In the genomic region with DNA sequence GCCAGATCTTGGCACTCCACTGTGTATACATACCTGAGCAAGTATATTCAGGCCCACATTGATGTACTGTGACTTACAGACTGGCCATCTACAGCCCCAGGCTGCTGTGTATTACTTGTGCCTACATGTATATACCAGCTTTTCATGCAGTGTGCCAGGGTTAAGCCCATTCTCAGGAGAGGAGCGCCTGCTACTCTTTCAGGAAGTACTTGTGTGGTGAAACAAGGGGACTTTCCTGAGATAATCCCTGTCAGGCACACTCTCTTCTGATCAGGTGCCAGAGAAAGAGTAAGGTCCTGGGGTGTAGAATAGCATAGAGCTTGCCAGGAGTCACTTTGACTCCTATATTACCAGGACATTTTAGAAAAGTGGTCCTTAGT, we compare ENCODE assay signal across 8 mouse cellular contexts. TPM values are rescaled to one million over a fixed set of nuclear protein-coding genes. Genes with fewer than 3 reads are reported as not detected.
DNase-seq lines count a peak whose midpoint lies in the region; ATAC-seq and TF ChIP-seq lines count a peak whose summit lies in the region.

No protein-coding gene starts in this region.

- H3K4me2 ChIP-seq in lung, embryonic 15.5 days = peak overlapping the region; percentile 74
- H3K4me2 ChIP-seq in forebrain, embryonic 13.5 days = peak overlapping the region; percentile 85
- H3K4me2 ChIP-seq in limb, embryonic 14.5 days (replicated peaks; ENCODE audit: low read depth, low read length, severe bottlenecking) = peak overlapping the region; percentile 90

- H3K9ac ChIP-seq in lung, embryonic 15.5 days = no peak overlapping the region
- no peak overlapping the region for H3K9ac ChIP-seq in forebrain, embryonic 13.5 days
- no peak overlapping the region for H3K9ac ChIP-seq in limb, embryonic 14.5 days (ENCODE audit: low read depth, low read length, severe bottlenecking)

- 80% methylated on average over 1 of the region's 1 CpGs for WGBS in lung, embryonic 15.5 days
- 90% methylated on average over 1 of the region's 1 CpGs for WGBS in forebrain, embryonic 13.5 days
- whole genome bisulfite sequencing in limb, embryonic 14.5 days = 91% methylated on average over 1 of the region's 1 CpGs
- WGBS in olfactory bulb, adult 2 months = 97% methylated on average over 1 of the region's 1 CpGs

- no peaks in the 10 kb centered on the region for H3K27me3 ChIP-seq in lung, embryonic 15.5 days
- no peaks in the 10 kb centered on the region for H3K27me3 ChIP-seq in forebrain, embryonic 13.5 days
- no peaks in the 10 kb centered on the region for H3K27me3 ChIP-seq in limb, embryonic 14.5 days (ENCODE audit: control insufficient read depth, insufficient read depth, low read length)

- no peak for TF ChIP-seq CTCF in olfactory bulb, adult 2 months (IDR thresholded peaks at IDR 0.05; ENCODE audit: insufficient read depth, low read depth, low read length)

- H3K9me3 ChIP-seq in lung, embryonic 15.5 days = no peaks in the 10 kb centered on the region
- H3K9me3 ChIP-seq in forebrain, embryonic 13.5 days (replicated peaks) = no peaks in the 10 kb centered on the region
- H3K9me3 ChIP-seq in limb, embryonic 14.5 days (ENCODE audit: control insufficient read depth, low read length) = no peaks in the 10 kb centered on the region

- H3K36me3 ChIP-seq in lung, embryonic 15.5 days = peaks cover 21% of the 10 kb centered on the region
- H3K36me3 ChIP-seq in forebrain, embryonic 13.5 days (ENCODE audit: poor library complexity, severe bottlenecking) = peaks cover 22% of the 10 kb centered on the region
- H3K36me3 ChIP-seq in limb, embryonic 14.5 days (ENCODE audit: control insufficient read depth, insufficient read depth, low read length) = peaks cover 25% of the 10 kb centered on the region

- H3K4me3 ChIP-seq in lung, embryonic 15.5 days = peak overlapping the region; percentile 90
- H3K4me3 ChIP-seq in forebrain, embryonic 13.5 days = peak overlapping the region; percentile 85
- H3K4me3 ChIP-seq in limb, embryonic 14.5 days (replicated peaks; ENCODE audit: low read length) = peak overlapping the region; percentile 92
- H3K4me3 ChIP-seq in olfactory bulb, adult 2 months (ENCODE audit: insufficient read depth, low read depth, low read length) = peak overlapping the region; percentile 84

- DNase-seq in lung, postnatal 10 days = no peak
- no peak for DNase-seq in limb, embryonic 14.5 days (ENCODE audit: low spot score)
- no peak for DNase-seq in thymus, postnatal 10 days (ENCODE audit: low spot score in 2 of 2)
- no peak for DNase-seq in spleen, adult 12 weeks (ENCODE audit: low spot score)

- no peak for ATAC-seq in lung, embryonic 15.5 days (ENCODE audit: borderline replicate concordance, extremely low read depth, low FRiP score, low TSS enrichment)
- peak; percentile 27 for ATAC-seq in forebrain, embryonic 13.5 days
- ATAC-seq in limb, embryonic 14.5 days (ENCODE audit: low FRiP score, low read depth) = no peak
- ATAC-seq in activated CD4-positive, CD25-positive, alpha-beta regulatory T cell, adult 4 months = no peak

- H3K27ac ChIP-seq in lung, embryonic 15.5 days = peak overlapping the region; percentile 99
- H3K27ac ChIP-seq in forebrain, embryonic 13.5 days = peak overlapping the region; percentile 72; the same call in 1 of the 2 replicates
- peak overlapping the region; percentile 80 for H3K27ac ChIP-seq in limb, embryonic 14.5 days (replicated peaks; ENCODE audit: low read depth, low read length)
- no peak overlapping the region for H3K27ac ChIP-seq in olfactory bulb, adult 2 months (ENCODE audit: insufficient read depth, low read depth, low read length)

- H3K4me1 ChIP-seq in lung, embryonic 15.5 days = peaks cover 21% of the 10 kb centered on the region
- H3K4me1 ChIP-seq in forebrain, embryonic 13.5 days = peaks cover 18% of the 10 kb centered on the region
- peaks cover 7% of the 10 kb centered on the region for H3K4me1 ChIP-seq in limb, embryonic 14.5 days (ENCODE audit: control insufficient read depth, insufficient read depth, low read length)
- peaks cover 11% of the 10 kb centered on the region for H3K4me1 ChIP-seq in olfactory bulb, adult 2 months (ENCODE audit: control insufficient read depth, insufficient read depth, low read length)

- no peak for TF ChIP-seq POLR2A in limb, embryonic 14.5 days (IDR thresholded peaks at IDR 0.05; ENCODE audit: borderline replicate concordance, extremely low read depth, insufficient read depth, insufficient read length)
- no peak for TF ChIP-seq POLR2A in olfactory bulb, adult 2 months (IDR thresholded peaks at IDR 0.05; ENCODE audit: insufficient read depth, low read depth, low read length)

RNA-seq across cellular contexts. Expression of a gene that starts 0.4 kb away (rescaled TPM):
- polyA plus RNA-seq in lung, embryonic 15.5 days (2015; fragmentation: Nextera tagmentation; extraction: Ambion mirVana) = 56.6 and 60.4 TPM in 2 replicates
- polyA plus RNA-seq in forebrain, embryonic 13.5 days (2015; fragmentation: Nextera tagmentation; extraction: Ambion mirVana) = 50.1 and 53.8 TPM in 2 replicates
- 29.2 and 34.4 TPM in 2 replicates for polyA plus RNA-seq in limb, embryonic 14.5 days (2012; rRNA removed)
- polyA plus RNA-seq in limb, embryonic 14.5 days (2014; fragmentation: Nextera tagmentation; extraction: Ambion mirVana) = 45.4 and 49.8 TPM in 2 replicates
- not detected in 2 replicates for polyA plus RNA-seq in olfactory bulb, adult 2 months (2012; ENCODE audit: insufficient read depth, insufficient read length, low replicate concordance, missing spikeins)
- polyA plus RNA-seq in activated CD4-positive, CD25-positive, alpha-beta regulatory T cell, adult 4 months (2017; shearing (Covaris generic)) = 10 to 100 TPM; 22.5 to 31.5 TPM

RNA-seq across cellular contexts. Expression of a gene that starts 1.5 kb away (rescaled TPM):
- polyA plus RNA-seq in lung, embryonic 15.5 days (2015; fragmentation: Nextera tagmentation; extraction: Ambion mirVana) = 67.2 and 75.3 TPM in 2 replicates
- polyA plus RNA-seq in forebrain, embryonic 13.5 days (2015; fragmentation: Nextera tagmentation; extraction: Ambion mirVana) = 54.1 and 63.9 TPM in 2 replicates
- polyA plus RNA-seq in limb, embryonic 14.5 days (2012; rRNA removed) = 43.1 and 60.6 TPM in 2 replicates
- polyA plus RNA-seq in limb, embryonic 14.5 days (2014; fragmentation: Nextera tagmentation; extraction: Ambion mirVana) = 27.7 and 32.2 TPM in 2 replicates
- polyA plus RNA-seq in olfactory bulb, adult 2 months (2012; ENCODE audit: insufficient read depth, insufficient read length, low replicate concordance, missing spikeins) = not detected in 2 replicates
- 1 to 10 TPM; 1.6 to 2.1 TPM for polyA plus RNA-seq in activated CD4-positive, CD25-positive, alpha-beta regulatory T cell, adult 4 months (2017; shearing (Covaris generic))

RNA-seq across cellular contexts. Expression of a gene that starts 19.6 kb away (rescaled TPM):
- polyA plus RNA-seq in lung, embryonic 15.5 days (2015; fragmentation: Nextera tagmentation; extraction: Ambion mirVana) = 66.9 and 74.4 TPM in 2 replicates
- 18.7 and 22.9 TPM in 2 replicates for polyA plus RNA-seq in forebrain, embryonic 13.5 days (2015; fragmentation: Nextera tagmentation; extraction: Ambion mirVana)
- polyA plus RNA-seq in limb, embryonic 14.5 days (2012; rRNA removed) = 214 and 236 TPM in 2 replicates
- 59.0 and 69.4 TPM in 2 replicates for polyA plus RNA-seq in limb, embryonic 14.5 days (2014; fragmentation: Nextera tagmentation; extraction: Ambion mirVana)
- polyA plus RNA-seq in olfactory bulb, adult 2 months (2012; ENCODE audit: insufficient read depth, insufficient read length, low replicate concordance, missing spikeins) = not detected in 2 replicates
- polyA plus RNA-seq in activated CD4-positive, CD25-positive, alpha-beta regulatory T cell, adult 4 months (2017; shearing (Covaris generic)) = under 1 TPM; 0.15 to 0.25 TPM

RNA-seq across cellular contexts. Expression of a gene that starts 23.6 kb away (rescaled TPM):
- polyA plus RNA-seq in lung, embryonic 15.5 days (2015; fragmentation: Nextera tagmentation; extraction: Ambion mirVana) = not detected in 2 replicates
- not detected in 2 replicates for polyA plus RNA-seq in forebrain, embryonic 13.5 days (2015; fragmentation: Nextera tagmentation; extraction: Ambion mirVana)
- polyA plus RNA-seq in limb, embryonic 14.5 days (2012; rRNA removed) = not detected in 2 replicates
- not detected in 2 replicates for polyA plus RNA-seq in limb, embryonic 14.5 days (2014; fragmentation: Nextera tagmentation; extraction: Ambion mirVana)
- polyA plus RNA-seq in olfactory bulb, adult 2 months (2012; ENCODE audit: insufficient read depth, insufficient read length, low replicate concordance, missing spikeins) = not detected in 2 replicates
- not detected for polyA plus RNA-seq in activated CD4-positive, CD25-positive, alpha-beta regulatory T cell, adult 4 months (2017; shearing (Covaris generic))

RNA-seq across cellular contexts. Expression of a gene that starts 30.5 kb away (rescaled TPM):
- polyA plus RNA-seq in lung, embryonic 15.5 days (2015; fragmentation: Nextera tagmentation; extraction: Ambion mirVana) = 61.9 and 68.5 TPM in 2 replicates
- polyA plus RNA-seq in forebrain, embryonic 13.5 days (2015; fragmentation: Nextera tagmentation; extraction: Ambion mirVana) = 69.7 and 80.6 TPM in 2 replicates
- 160 and 219 TPM in 2 replicates for polyA plus RNA-seq in limb, embryonic 14.5 days (2012; rRNA removed)
- 59.3 and 66.4 TPM in 2 replicates for polyA plus RNA-seq in limb, embryonic 14.5 days (2014; fragmentation: Nextera tagmentation; extraction: Ambion mirVana)
- 102 and 511 TPM in 2 replicates for polyA plus RNA-seq in olfactory bulb, adult 2 months (2012; ENCODE audit: insufficient read depth, insufficient read length, low replicate concordance, missing spikeins)
- 10 to 100 TPM; 14.6 to 18.3 TPM for polyA plus RNA-seq in activated CD4-positive, CD25-positive, alpha-beta regulatory T cell, adult 4 months (2017; shearing (Covaris generic))

Comparison
In these comparisons a context has a peak if more than half of its experiments do, and no peak if none do; other contexts are left out.
1. RNA of a gene that starts 0.4 kb away (polyA plus RNA-seq): 56.6 to 60.4 TPM in lung, embryonic 15.5 days, 50.1 to 53.8 TPM in forebrain, embryonic 13.5 days, 29.2 to 49.8 TPM in limb, embryonic 14.5 days and 22.5 to 31.5 TPM in activated CD4-positive, CD25-positive, alpha-beta regulatory T cell, adult 4 months; not detected in olfactory bulb, adult 2 months; every median in the first group is over 10 times any median in the second.
2. RNA of a gene that starts 1.5 kb away (polyA plus RNA-seq): 67.2 to 75.3 TPM in lung, embryonic 15.5 days, 54.1 to 63.9 TPM in forebrain, embryonic 13.5 days and 27.7 to 60.6 TPM in limb, embryonic 14.5 days; 1.6 to 2.1 TPM in activated CD4-positive, CD25-positive, alpha-beta regulatory T cell, adult 4 months and not detected in olfactory bulb, adult 2 months; every median in the first group is over 4 times any median in the second.
3. RNA of a gene that starts 19.6 kb away (polyA plus RNA-seq): 59.0 to 236 TPM in limb, embryonic 14.5 days, 66.9 to 74.4 TPM in lung, embryonic 15.5 days and 18.7 to 22.9 TPM in forebrain, embryonic 13.5 days; 0.15 to 0.25 TPM in activated CD4-positive, CD25-positive, alpha-beta regulatory T cell, adult 4 months and not detected in olfactory bulb, adult 2 months; every median in the first group is over 10 times any median in the second.
4. Peak in every context shown above with its lines, with median percentiles within 50 percentile points of each other: H3K4me2 ChIP-seq and H3K4me3 ChIP-seq.